In the genomic region with DNA sequence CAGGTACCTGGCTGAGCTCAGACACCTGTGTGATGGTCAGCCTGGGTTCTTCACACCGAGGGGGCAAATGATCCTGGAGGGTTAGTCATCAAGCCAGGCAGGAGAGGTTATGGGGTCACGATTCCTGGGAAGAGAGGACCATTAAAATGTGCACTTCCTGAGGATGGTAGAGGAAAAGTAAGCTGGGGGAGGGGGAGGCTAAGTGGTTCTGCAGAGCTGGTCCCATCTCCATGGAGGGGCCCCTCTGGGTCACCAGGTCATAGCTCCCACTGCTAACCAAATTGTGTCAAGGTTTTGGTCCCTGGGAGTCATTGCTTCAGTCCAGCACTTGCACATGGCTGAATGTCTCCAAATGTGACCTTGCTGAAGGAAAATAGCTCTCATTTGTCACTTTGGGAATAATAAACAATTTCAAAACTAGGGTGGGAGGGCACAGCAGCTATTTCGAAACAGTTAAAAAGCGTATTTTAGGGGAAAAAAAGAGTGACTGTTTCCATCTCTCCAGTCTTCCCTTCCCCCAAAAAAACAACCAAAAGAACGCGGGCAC, we compare ENCODE assay signal across 25 mouse cellular contexts.
DNase-seq lines count a peak whose midpoint lies in the region; ATAC-seq lines count a peak whose summit lies in the region.
"Had no signal": no experiment of that assay in that cellular context is flagged by ENCODE, and none has a peak within 500 bp of the region (broad histone marks: within the 10 kb centered on the region; RNA-seq: fewer than 3 reads in every experiment).

No protein-coding gene starts in this region.

- peak; percentile 53 for DNase-seq in adrenal gland, adult 2 months
- no peak for DNase-seq in adrenal gland, postnatal 4 days (ENCODE audit: low spot score in 2 of 2)
- no peak for DNase-seq in hindbrain, embryonic 10.5 days (ENCODE audit: low spot score)
- no peak for DNase-seq in hindbrain, embryonic 11.5 days (ENCODE audit: low spot score)
- DNase-seq in lung, postnatal 25 days (ENCODE audit: low spot score), result peak; percentile 28
- no peak for DNase-seq in lung, postnatal 14 days
- DNase-seq in testis, postnatal 14 days (ENCODE audit: low spot score), result no peak
- no peak for DNase-seq in left cerebral cortex, adult 18-20 months (ENCODE audit: low spot score in 2 of 2)
- DNase-seq: cerebellum, adult 8-10 months; cerebellum, postnatal 36 days; gastrocnemius, postnatal 36 days; heart, adult 2 months; kidney, adult 18-20 months; layer of hippocampus, adult 9-11 months; liver; right cerebral cortex, adult 18-20 months; thymus, adult 2 months had no signal

- peak overlapping the region; percentile 23; the same call in 1 of the 2 replicates for H3K27ac ChIP-seq in hindbrain, embryonic 10.5 days
- no peak overlapping the region for H3K27ac ChIP-seq in hindbrain, embryonic 11.5 days (ENCODE audit: low read depth, low read length)
- H3K27ac ChIP-seq: embryonic facial prominence, embryonic 13.5 days; forebrain, embryonic 13.5 days; heart, adult 2 months; hindbrain, postnatal 0 days; limb, embryonic 10.5 days; liver, embryonic 15.5 days; midbrain, embryonic 12.5 days; neural tube, embryonic 15.5 days had no signal

- WGBS in hindbrain, embryonic 10.5 days, result 59% methylated on average over 6 of the region's 6 CpGs
- WGBS in hindbrain, embryonic 11.5 days, result 59% methylated on average over 6 of the region's 6 CpGs

- H3K4me1 ChIP-seq in hindbrain, embryonic 10.5 days (replicated peaks), result peaks cover 45% of the 10 kb centered on the region
- 0 out of 2 replicates have a peak, but pooled peaks cover 2% of the 10 kb centered on the region for H3K4me1 ChIP-seq in hindbrain, embryonic 11.5 days (replicated peaks; ENCODE audit: control insufficient read depth, insufficient read depth, low read length)
- H3K4me1 ChIP-seq: liver, embryonic 15.5 days had no signal

- H3K9ac ChIP-seq in hindbrain, embryonic 11.5 days (ENCODE audit: low read depth, low read length), result no peak overlapping the region
- H3K9ac ChIP-seq: embryonic facial prominence, embryonic 13.5 days; forebrain, embryonic 13.5 days; liver, embryonic 15.5 days; midbrain, embryonic 12.5 days; neural tube, embryonic 15.5 days had no signal

- no peak overlapping the region for H3K4me2 ChIP-seq in hindbrain, embryonic 11.5 days (replicated peaks; ENCODE audit: low read depth, low read length)
- H3K4me2 ChIP-seq: embryonic facial prominence, embryonic 13.5 days; forebrain, embryonic 13.5 days; liver, embryonic 15.5 days; midbrain, embryonic 12.5 days; neural tube, embryonic 15.5 days had no signal

- H3K9me3 ChIP-seq in hindbrain, embryonic 10.5 days, result no peaks in the 10 kb centered on the region
- no peaks in the 10 kb centered on the region for H3K9me3 ChIP-seq in hindbrain, embryonic 11.5 days (ENCODE audit: control insufficient read depth, low read length)
- H3K9me3 ChIP-seq: embryonic facial prominence, embryonic 13.5 days; forebrain, embryonic 13.5 days; limb, embryonic 10.5 days; liver, embryonic 15.5 days; midbrain, embryonic 12.5 days; neural tube, embryonic 15.5 days had no signal

- no peak overlapping the region for H3K4me3 ChIP-seq in hindbrain, embryonic 10.5 days
- no peak overlapping the region for H3K4me3 ChIP-seq in hindbrain, embryonic 11.5 days (ENCODE audit: low read depth, low read length)
- H3K4me3 ChIP-seq: embryonic facial prominence, embryonic 13.5 days; forebrain, embryonic 13.5 days; heart, adult 2 months; limb, embryonic 10.5 days; liver, embryonic 15.5 days; midbrain, embryonic 12.5 days; neural tube, embryonic 15.5 days had no signal

- H3K27me3 ChIP-seq in hindbrain, embryonic 10.5 days (ENCODE audit: insufficient read depth, poor library complexity, severe bottlenecking), result 0 out of 2 replicates have a peak, but pooled peaks cover 4% of the 10 kb centered on the region
- no peaks in the 10 kb centered on the region for H3K27me3 ChIP-seq in hindbrain, embryonic 11.5 days (ENCODE audit: control insufficient read depth, insufficient read depth, low read length)
- H3K27me3 ChIP-seq: embryonic facial prominence, embryonic 13.5 days; forebrain, embryonic 13.5 days; liver, embryonic 15.5 days had no signal

- ATAC-seq in hindbrain, embryonic 11.5 days (ENCODE audit: low FRiP score), result no peak
- ATAC-seq: activated CD4-positive, CD25-positive, alpha-beta regulatory T cell, adult 4 months; hindbrain, postnatal 0 days had no signal

- no peaks in the 10 kb centered on the region for H3K36me3 ChIP-seq in hindbrain, embryonic 10.5 days
- H3K36me3 ChIP-seq in hindbrain, embryonic 11.5 days (ENCODE audit: control insufficient read depth, insufficient read depth, low read length), result no peaks in the 10 kb centered on the region
- H3K36me3 ChIP-seq: embryonic facial prominence, embryonic 13.5 days; limb, embryonic 10.5 days; liver, embryonic 15.5 days; midbrain, embryonic 12.5 days; neural tube, embryonic 15.5 days had no signal

Comparison
In these comparisons a context has a peak if more than half of its experiments do, and no peak if none do; other contexts are left out.
1. DNase-seq: peak in adrenal gland, adult 2 months (single experiment) and lung, postnatal 25 days (single experiment); none in adrenal gland, postnatal 4 days (0 of 2), hindbrain, embryonic 10.5 days (single experiment), hindbrain, embryonic 11.5 days (single experiment), lung, postnatal 14 days (single experiment), testis, postnatal 14 days (single experiment) and left cerebral cortex, adult 18-20 months (0 of 2).